ENCODE assay signal across 8 mouse cellular contexts in the genomic region with DNA sequence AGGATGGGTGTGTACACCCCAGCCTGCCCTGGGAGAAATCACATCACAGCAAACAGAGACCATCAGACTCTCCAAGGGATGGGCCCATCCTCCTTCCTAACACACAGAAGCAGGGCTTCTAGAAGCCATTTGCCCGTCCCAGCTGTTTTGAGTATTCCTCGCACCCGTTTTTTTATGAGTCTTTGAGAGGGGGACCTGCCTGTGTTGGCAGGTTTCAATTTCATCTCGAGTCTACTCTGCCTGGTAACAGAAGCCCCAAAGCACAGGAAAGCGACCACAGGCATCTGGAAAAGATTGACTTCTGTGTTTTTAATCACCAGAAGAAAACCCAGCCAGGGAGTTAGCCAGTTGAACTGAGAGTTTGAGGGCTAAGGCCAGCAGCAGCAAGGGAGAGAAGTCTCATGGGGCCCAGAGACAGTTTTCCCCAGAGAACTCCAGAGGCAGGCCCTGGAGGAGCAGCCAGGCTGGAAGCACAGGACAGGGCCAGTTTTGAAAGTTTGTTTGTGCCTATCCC. TPM values are rescaled to one million over a fixed set of nuclear protein-coding genes. Genes with fewer than 3 reads are reported as not detected.
DNase-seq lines count a peak whose midpoint lies in the region; ATAC-seq and TF ChIP-seq lines count a peak whose summit lies in the region.

No protein-coding gene starts in this region.

- H3K4me2 ChIP-seq in limb, embryonic 14.5 days (replicated peaks; ENCODE audit: low read depth, low read length, severe bottlenecking) = peak overlapping the region; percentile 35

- no peaks in the 10 kb centered on the region for H3K4me1 ChIP-seq in thymus, adult 2 months (replicated peaks; ENCODE audit: control insufficient read depth, insufficient read depth, low read length)
- H3K4me1 ChIP-seq in limb, embryonic 14.5 days (ENCODE audit: control insufficient read depth, insufficient read depth, low read length) = peaks cover 64% of the 10 kb centered on the region

- 59% methylated on average over 5 of the region's 5 CpGs for WGBS in thymus, adult 2 months
- 4% methylated on average over 5 of the region's 5 CpGs for WGBS in limb, embryonic 14.5 days

- DNase-seq in thymus, adult 2 months = no peak
- DNase-seq in thymus, postnatal 14 days = no peak
- peak; percentile 64 for DNase-seq in gastrocnemius, adult 2 months
- peak; percentile 91 for DNase-seq in limb, embryonic 14.5 days (ENCODE audit: low spot score)
- DNase-seq in layer of hippocampus, adult 8-10 months (ENCODE audit: low spot score in 2 of 2) = no peak
- DNase-seq in right cerebral cortex, postnatal 4 days = no peak
- DNase-seq in T-cell, adult 2 months (ENCODE audit: low spot score) = no peak
- no peak for DNase-seq in frontal cortex, adult 2 months (ENCODE audit: extremely low spot score in 1 of 2, low spot score in 1 of 2)

- no peaks in the 10 kb centered on the region for H3K36me3 ChIP-seq in thymus, adult 2 months (ENCODE audit: control insufficient read depth, insufficient read depth, low read length)
- H3K36me3 ChIP-seq in limb, embryonic 14.5 days (ENCODE audit: control insufficient read depth, insufficient read depth, low read length) = no peaks in the 10 kb centered on the region

- peak; percentile 83 for ATAC-seq in limb, embryonic 14.5 days (ENCODE audit: low FRiP score, low read depth)

- peak overlapping the region; percentile 55; the same call in 1 of the 2 replicates for H3K27ac ChIP-seq in thymus, adult 2 months (ENCODE audit: control insufficient read depth, insufficient read depth, low read length)
- H3K27ac ChIP-seq in gastrocnemius, adult 2 months = peak overlapping the region; percentile 85
- peak overlapping the region; percentile 96 for H3K27ac ChIP-seq in limb, embryonic 14.5 days (replicated peaks; ENCODE audit: low read depth, low read length)

- no peaks in the 10 kb centered on the region for H3K9me3 ChIP-seq in limb, embryonic 14.5 days (ENCODE audit: control insufficient read depth, low read length)

- no peak for TF ChIP-seq CTCF in thymus, adult 2 months (IDR thresholded peaks at IDR 0.05; ENCODE audit: borderline replicate concordance, control insufficient read depth, extremely low read depth, insufficient read depth, low read length, poor library complexity)
- TF ChIP-seq CTCF in gastrocnemius, adult 2 months (IDR thresholded peaks at IDR 0.05) = no peak

- intact Hi-C loops in gastrocnemius, adult 2 months (cut with DNase I) = no loop called here

- H3K4me3 ChIP-seq in thymus, adult 2 months (ENCODE audit: control insufficient read depth, insufficient read depth, low read length) = no peak overlapping the region
- H3K4me3 ChIP-seq in gastrocnemius, adult 2 months = peak overlapping the region; percentile 39
- no peak overlapping the region for H3K4me3 ChIP-seq in limb, embryonic 14.5 days (replicated peaks; ENCODE audit: low read length)

- peak overlapping the region; percentile 13; the same call in 1 of the 2 replicates for H3K9ac ChIP-seq in limb, embryonic 14.5 days (ENCODE audit: low read depth, low read length, severe bottlenecking)

- no peaks in the 10 kb centered on the region for H3K27me3 ChIP-seq in thymus, adult 2 months (ENCODE audit: control insufficient read depth, insufficient read depth, low read length)
- H3K27me3 ChIP-seq in limb, embryonic 14.5 days (ENCODE audit: control insufficient read depth, insufficient read depth, low read length) = no peaks in the 10 kb centered on the region

- no peak for TF ChIP-seq POLR2A in thymus, adult 2 months (IDR thresholded peaks at IDR 0.05; ENCODE audit: control insufficient read depth, extremely low read depth, insufficient read depth, low read length, poor library complexity)
- no peak for TF ChIP-seq POLR2A in limb, embryonic 14.5 days (IDR thresholded peaks at IDR 0.05; ENCODE audit: borderline replicate concordance, extremely low read depth, insufficient read depth, insufficient read length)

RNA-seq across cellular contexts. Expression of gene Sulf2, which starts 24.7 kb away (rescaled TPM):
- 19.3 and 24.3 TPM in 2 replicates for polyA plus RNA-seq in thymus, adult 2 months (2012; rRNA removed)
- total RNA-seq in gastrocnemius, adult 2 months (2021) = 10 to 100 TPM in 1 of 2 experiments, 1 to 10 TPM in 1; 5.9 to 12.2 TPM
- 294 and 361 TPM in 2 replicates for polyA plus RNA-seq in limb, embryonic 14.5 days (2012; rRNA removed)
- 200 and 235 TPM in 2 replicates for polyA plus RNA-seq in limb, embryonic 14.5 days (2014; fragmentation: Nextera tagmentation; extraction: Ambion mirVana)
- total RNA-seq in layer of hippocampus, adult 8-10 months (2022) = 100 to 1,000 TPM; 103 to 126 (median 119) TPM
- 52.1 and 61.0 TPM in 2 replicates for polyA plus RNA-seq in frontal cortex, adult 2 months (2012; rRNA removed)

Comparison
In these comparisons a context has a peak if more than half of its experiments do, and no peak if none do; other contexts are left out.
1. DNase-seq: peak in gastrocnemius, adult 2 months (single experiment) and limb, embryonic 14.5 days (single experiment); none in thymus, adult 2 months (single experiment), thymus, postnatal 14 days (single experiment), layer of hippocampus, adult 8-10 months (0 of 2), right cerebral cortex, postnatal 4 days (single experiment), T-cell, adult 2 months (single experiment) and frontal cortex, adult 2 months (0 of 2).
2. Peak in every context shown above with its lines, with median percentiles within 50 percentile points of each other: H3K27ac ChIP-seq.